Comparison of ENCODE assay signal across 25 mouse cellular contexts in genomic region chr6:34664291-34664690, GRCm38 (mm10).
A peak's percentile ranks its signal among the peaks of the same experiment; 100 is the strongest.
DNase-seq lines count a peak whose midpoint lies in the region; ATAC-seq lines count a peak whose summit lies in the region.
"Had no signal": no experiment of that assay in that cellular context is flagged by ENCODE, and none has a peak within 500 bp of the region (broad histone marks: within the 10 kb centered on the region; RNA-seq: fewer than 3 reads in every experiment).

No protein-coding gene starts in this region.

- no peaks in the 10 kb centered on the region for H3K9me3 ChIP-seq in embryonic facial prominence, embryonic 15.5 days (replicated peaks)
- H3K9me3 ChIP-seq in embryonic facial prominence, embryonic 10.5 days, result no peaks in the 10 kb centered on the region
- H3K9me3 ChIP-seq in limb, embryonic 12.5 days, result no peaks in the 10 kb centered on the region
- H3K9me3 ChIP-seq in limb, embryonic 10.5 days (replicated peaks), result no peaks in the 10 kb centered on the region
- no peaks in the 10 kb centered on the region for H3K9me3 ChIP-seq in limb, embryonic 15.5 days
- H3K9me3 ChIP-seq in hindbrain, embryonic 14.5 days (ENCODE audit: control insufficient read depth, low read length), result no peaks in the 10 kb centered on the region
- H3K9me3 ChIP-seq: neural tube, embryonic 15.5 days; stomach, embryonic 15.5 days had no signal

- no peak for DNase-seq in embryonic facial prominence, embryonic 10.5 days (ENCODE audit: low spot score)
- no peak for DNase-seq in limb, embryonic 10.5 days (ENCODE audit: low spot score)
- DNase-seq in cerebellum, postnatal 10 days, result peak; percentile 81 to 91
- DNase-seq in hindbrain, embryonic 14.5 days (ENCODE audit: low spot score), result no peak
- no peak for DNase-seq in right cerebral cortex, postnatal 14 days
- DNase-seq: adrenal gland, adult 8-10 months; layer of hippocampus, postnatal 36 days; thymus, adult 18-20 months; thymus, postnatal 4 days had no signal

- no peaks in the 10 kb centered on the region for H3K27me3 ChIP-seq in embryonic facial prominence, embryonic 15.5 days
- H3K27me3 ChIP-seq in embryonic facial prominence, embryonic 10.5 days (replicated peaks; ENCODE audit: low read depth, poor library complexity, severe bottlenecking), result no peaks in the 10 kb centered on the region
- H3K27me3 ChIP-seq in limb, embryonic 12.5 days, result no peaks in the 10 kb centered on the region
- H3K27me3 ChIP-seq in limb, embryonic 10.5 days (ENCODE audit: low read depth, poor library complexity, severe bottlenecking), result no peaks in the 10 kb centered on the region
- H3K27me3 ChIP-seq in limb, embryonic 15.5 days, result no peaks in the 10 kb centered on the region
- H3K27me3 ChIP-seq in hindbrain, embryonic 14.5 days (ENCODE audit: control insufficient read depth, insufficient read depth, low read length), result no peaks in the 10 kb centered on the region
- H3K27me3 ChIP-seq: neural tube, embryonic 15.5 days; Patski; stomach, embryonic 15.5 days had no signal

- H3K4me1 ChIP-seq in embryonic facial prominence, embryonic 15.5 days, result peaks cover 13% of the 10 kb centered on the region; the same call in 1 of the 2 replicates
- H3K4me1 ChIP-seq in embryonic facial prominence, embryonic 10.5 days, result peaks cover 7% of the 10 kb centered on the region; the same call in 1 of the 2 replicates
- 0 out of 2 replicates have a peak, but pooled peaks cover 4% of the 10 kb centered on the region for H3K4me1 ChIP-seq in limb, embryonic 12.5 days (replicated peaks)
- H3K4me1 ChIP-seq in limb, embryonic 10.5 days, result no peaks in the 10 kb centered on the region; the same call in 1 of the 2 replicates
- peaks cover 14% of the 10 kb centered on the region for H3K4me1 ChIP-seq in limb, embryonic 15.5 days
- peaks cover 5% of the 10 kb centered on the region; the same call in 1 of the 2 replicates for H3K4me1 ChIP-seq in hindbrain, embryonic 14.5 days (replicated peaks; ENCODE audit: control insufficient read depth, insufficient read depth, low read length)
- H3K4me1 ChIP-seq: neural tube, embryonic 15.5 days had no signal

- WGBS in embryonic facial prominence, embryonic 15.5 days, result 83% methylated on average over 4 of the region's 4 CpGs
- WGBS in embryonic facial prominence, embryonic 10.5 days, result 86% methylated on average over 4 of the region's 4 CpGs
- WGBS in limb, embryonic 12.5 days, result 80% methylated on average over 4 of the region's 4 CpGs
- 86% methylated on average over 4 of the region's 4 CpGs for WGBS in limb, embryonic 10.5 days
- WGBS in limb, embryonic 15.5 days, result 72% methylated on average over 4 of the region's 4 CpGs
- 92% methylated on average over 4 of the region's 4 CpGs for WGBS in hindbrain, embryonic 14.5 days

- 0 out of 2 replicates have a peak overlapping the region, but pooled peaks have one; percentile 7 for H3K27ac ChIP-seq in embryonic facial prominence, embryonic 15.5 days (replicated peaks)
- H3K27ac ChIP-seq in embryonic facial prominence, embryonic 10.5 days (replicated peaks), result no peak overlapping the region
- peak overlapping the region; percentile 43; the same call in 1 of the 2 replicates for H3K27ac ChIP-seq in limb, embryonic 12.5 days
- H3K27ac ChIP-seq in limb, embryonic 10.5 days, result no peak overlapping the region
- 0 out of 2 replicates have a peak overlapping the region, but pooled peaks have one; percentile 30 for H3K27ac ChIP-seq in limb, embryonic 15.5 days
- no peak overlapping the region for H3K27ac ChIP-seq in hindbrain, embryonic 14.5 days
- H3K27ac ChIP-seq: hindbrain, postnatal 0 days; kidney, postnatal 0 days; layer of hippocampus, adult 2 months; liver, embryonic 14.5 days; neural tube, embryonic 15.5 days; stomach, embryonic 15.5 days had no signal

- H3K4me3 ChIP-seq in embryonic facial prominence, embryonic 15.5 days (replicated peaks), result no peak overlapping the region
- H3K4me3 ChIP-seq in embryonic facial prominence, embryonic 10.5 days, result no peak overlapping the region
- no peak overlapping the region for H3K4me3 ChIP-seq in limb, embryonic 12.5 days (replicated peaks)
- no peak overlapping the region for H3K4me3 ChIP-seq in limb, embryonic 10.5 days
- no peak overlapping the region for H3K4me3 ChIP-seq in limb, embryonic 15.5 days
- H3K4me3 ChIP-seq in hindbrain, embryonic 14.5 days (replicated peaks; ENCODE audit: low read length), result no peak overlapping the region
- H3K4me3 ChIP-seq: erythroblast, embryonic 14.5 days; layer of hippocampus, adult 2 months; megakaryocyte, embryonic 14.5 days; neural tube, embryonic 15.5 days; stomach, embryonic 15.5 days had no signal

- H3K36me3 ChIP-seq in embryonic facial prominence, embryonic 15.5 days, result 0 out of 2 replicates have a peak, but pooled peaks cover 8% of the 10 kb centered on the region
- peaks cover 6% of the 10 kb centered on the region for H3K36me3 ChIP-seq in embryonic facial prominence, embryonic 10.5 days (replicated peaks)
- H3K36me3 ChIP-seq in limb, embryonic 12.5 days, result peaks cover 5% of the 10 kb centered on the region; the same call in 1 of the 2 replicates
- no peaks in the 10 kb centered on the region for H3K36me3 ChIP-seq in limb, embryonic 10.5 days
- 0 out of 2 replicates have a peak, but pooled peaks cover 5% of the 10 kb centered on the region for H3K36me3 ChIP-seq in limb, embryonic 15.5 days
- H3K36me3 ChIP-seq in hindbrain, embryonic 14.5 days (replicated peaks; ENCODE audit: control insufficient read depth, insufficient read depth), result no peaks in the 10 kb centered on the region
- H3K36me3 ChIP-seq: neural tube, embryonic 15.5 days; stomach, embryonic 15.5 days had no signal

- H3K4me2 ChIP-seq in embryonic facial prominence, embryonic 15.5 days (replicated peaks), result no peak overlapping the region
- no peak overlapping the region for H3K4me2 ChIP-seq in limb, embryonic 12.5 days
- no peak overlapping the region for H3K4me2 ChIP-seq in limb, embryonic 15.5 days
- no peak overlapping the region for H3K4me2 ChIP-seq in hindbrain, embryonic 14.5 days (replicated peaks)
- H3K4me2 ChIP-seq: neural tube, embryonic 15.5 days; stomach, embryonic 15.5 days had no signal

- no peak overlapping the region for H3K9ac ChIP-seq in embryonic facial prominence, embryonic 15.5 days
- H3K9ac ChIP-seq in limb, embryonic 12.5 days (replicated peaks), result no peak overlapping the region
- no peak overlapping the region for H3K9ac ChIP-seq in limb, embryonic 15.5 days
- no peak overlapping the region for H3K9ac ChIP-seq in hindbrain, embryonic 14.5 days
- H3K9ac ChIP-seq: liver, embryonic 14.5 days; neural tube, embryonic 15.5 days; stomach, embryonic 15.5 days had no signal

- ATAC-seq in embryonic facial prominence, embryonic 15.5 days (ENCODE audit: insufficient number of reproducible peaks, low FRiP score, low TSS enrichment, low read depth), result no peak
- ATAC-seq in limb, embryonic 12.5 days (ENCODE audit: insufficient number of reproducible peaks, insufficient read depth, low FRiP score, low TSS enrichment, low read depth), result no peak
- ATAC-seq in limb, embryonic 15.5 days (ENCODE audit: insufficient number of reproducible peaks, low FRiP score, low TSS enrichment, low read depth), result no peak
- ATAC-seq in hindbrain, embryonic 14.5 days (ENCODE audit: low FRiP score), result no peak
- ATAC-seq: CD4-positive, CD25-positive, alpha-beta regulatory T cell, adult 4 months; forebrain, embryonic 14.5 days; hindbrain, postnatal 0 days; intestine, postnatal 0 days; midbrain, embryonic 16.5 days; Patski had no signal

Comparison
In these comparisons a context has a peak if more than half of its experiments do, and no peak if none do; other contexts are left out.
1. H3K27ac ChIP-seq: peak in embryonic facial prominence, embryonic 15.5 days (single experiment), limb, embryonic 12.5 days (single experiment) and limb, embryonic 15.5 days (single experiment); none in embryonic facial prominence, embryonic 10.5 days (single experiment), limb, embryonic 10.5 days (single experiment) and hindbrain, embryonic 14.5 days (single experiment).
2. DNase-seq: peak in cerebellum, postnatal 10 days (2 of 2); none in embryonic facial prominence, embryonic 10.5 days (single experiment), limb, embryonic 10.5 days (single experiment), hindbrain, embryonic 14.5 days (single experiment) and right cerebral cortex, postnatal 14 days (single experiment).